Mouse (Mus musculus) CH12.LX (cell line): ENCODE results near the gene Zc3h15. TPM values are rescaled to one million over a fixed set of nuclear protein-coding genes. Genes with fewer than 3 reads are reported as not detected.
"Not testable (repeated sequence)": the region's sequence is repeated elsewhere in the genome, so short reads cannot be mapped to it uniquely, and the experiment has no call there.

Experiments used
- DNase-seq: peaks from one replicate; pipeline ENCODE4 v3.0.0-alpha.2; 2013; ENCODE audit errors: extremely low read depth
- H3K27ac ChIP-seq: 2 replicates; pipeline ENCODE4 v1.5.1; 2012; ENCODE audit warnings: low read depth, mild to moderate bottlenecking, control low read depth, moderate library complexity; ENCODE audit not compliant: insufficient read depth
- H3K27me3 ChIP-seq: replicated peaks from 2 replicates; pipeline ENCODE3; 2012; ENCODE audit warnings: inconsistent platforms
- H3K36me3 ChIP-seq, 2 experiments: replicated peaks in 1 of 2; 2 replicates each; pipeline versions ENCODE3 to v1.6.1; 2012; ENCODE audit warnings: inconsistent platforms in 1 of 2, low read length in 1 of 2, mild to moderate bottlenecking in 1 of 2, mixed read lengths in 1 of 2, moderate library complexity in 1 of 2; ENCODE audit not compliant: control insufficient read depth in 1 of 2, insufficient read depth in 1 of 2
- H3K4me1 ChIP-seq, 2 experiments: 2 replicates each; pipeline ENCODE4 v1.6.1; 2012; ENCODE audit warnings: inconsistent platforms in 1 of 2, moderate library complexity in 1 of 2; ENCODE audit not compliant: insufficient read depth in 2 of 2, control insufficient read depth in 1 of 2
- H3K4me2 ChIP-seq: 2 replicates; pipeline ENCODE4 v1.6.1; 2012; ENCODE audit warnings: low read depth, mild to moderate bottlenecking, control low read depth; ENCODE audit not compliant: poor library complexity, insufficient read depth, severe bottlenecking
- H3K4me3 ChIP-seq, 3 experiments: fragments of 150-350 bp in 1 of 3; sonication (generic) in 1 of 3; replicated peaks in 1 of 3; 2 replicates each; pipeline versions ENCODE3 to v1.5.1; 2011 to 2012; ENCODE audit warnings: low read depth in 2 of 3, low read length in 2 of 3, mild to moderate bottlenecking in 2 of 3, moderate library complexity in 2 of 3, control low read depth in 1 of 3, improper control_type of control experiment in 1 of 3, inconsistent platforms in 1 of 3, mixed read lengths in 1 of 3; ENCODE audit not compliant: poor library complexity in 1 of 3
- H3K79me2 ChIP-seq: replicated peaks from 2 replicates; pipeline ENCODE4 v1.6.1; 2012; ENCODE audit warnings: mild to moderate bottlenecking, moderate library complexity; ENCODE audit not compliant: control insufficient read depth, poor library complexity, insufficient read depth, severe bottlenecking; ENCODE audit errors: extremely low read depth
- H3K9ac ChIP-seq: 2 replicates; pipeline ENCODE4 v1.6.1; 2012; ENCODE audit warnings: low read depth, mild to moderate bottlenecking, control low read depth, moderate library complexity; ENCODE audit not compliant: insufficient read depth
- H3K9me3 ChIP-seq: replicated peaks from 2 replicates; pipeline ENCODE3; 2012; ENCODE audit warnings: low read length, inconsistent platforms, mixed read lengths
- CHD1 ChIP-seq: IDR thresholded peaks from 2 replicates; pipeline ENCODE4 v1.6.1; 2012; ENCODE audit warnings: low read depth, low read length, improper control_type of control experiment, inconsistent platforms
- CTCF ChIP-seq, 2 experiments: IDR thresholded peaks in 1 of 2; conservative IDR thresholded peaks in 1 of 2; 2 replicates each; pipeline ENCODE4 v1.5.1; 2011 to 2012; ENCODE audit warnings: low read depth in 2 of 2, low read length in 2 of 2, improper control_type of control experiment in 1 of 2, inconsistent platforms in 1 of 2, mild to moderate bottlenecking in 1 of 2, moderate library complexity in 1 of 2
- EP300 ChIP-seq: IDR thresholded peaks from 2 replicates; pipeline ENCODE4 v1.6.1; 2011; ENCODE audit warnings: low read length, improper control_type of control experiment
- KAT2A ChIP-seq: IDR thresholded peaks from 2 replicates; pipeline ENCODE4 v1.6.1; 2012; ENCODE audit warnings: low read length, improper control_type of control experiment, inconsistent platforms; ENCODE audit not compliant: insufficient replicate concordance
- MEF2A ChIP-seq: IDR thresholded peaks from 2 replicates; pipeline ENCODE4 v1.6.1; 2014; ENCODE audit warnings: low read depth, mild to moderate bottlenecking, inconsistent platforms, low read length, improper control_type of control experiment, borderline replicate concordance
- PAX5 ChIP-seq: IDR thresholded peaks from 2 replicates; pipeline ENCODE4 v1.6.1; 2012; ENCODE audit warnings: low read length, inconsistent platforms, mixed read lengths
- ZC3H11A ChIP-seq: IDR thresholded peaks from 2 replicates; pipeline ENCODE4 v1.6.1; 2012; ENCODE audit warnings: low read depth, mild to moderate bottlenecking, inconsistent platforms, low read length, improper control_type of control experiment
- dilution Hi-C: fragments of 300-500 bp; cut with MboI; formaldehyde crosslinking; loops from 2 replicates; pipeline ENCODE4 v1.14.3; 2020; ENCODE audit warnings: low sequenced_read_pairs; ENCODE audit not compliant: extremely low pct_unique_long_range_greater_than_20kb, extremely low pct_ligation_motif_present
- in situ Hi-C: fragments of 300-500 bp; cut with MboI; formaldehyde crosslinking; loops from 3 replicates; pipeline ENCODE4 v1.14.3; 2019; ENCODE audit warnings: low sequenced_read_pairs, low pct_ligation_motif_present, low pct_unique_long_range_greater_than_20kb, mixed read lengths
- polyA plus RNA-seq: library from polyadenylated mRNA; unstranded; fragments of >175 nt; gene quantifications from 2 replicates; pipeline ENCODE4 v1.2.1, GENCODE M21; 2012; ENCODE audit warnings: low read depth; ENCODE audit not compliant: insufficient read length
- total RNA-seq, 2 experiments: library from RNA; depleted of rRNA; stranded (reverse); fragments of 300-350 nt in 1 of 2; fragments of >200 nt in 1 of 2; gene quantifications; 2 replicates each; pipeline ENCODE4 v1.2.3; 2012 to 2014

Gene Zc3h15
- total and polyA plus RNA-seq, 3 experiments: 172 to 277 (median 233) TPM

- DNase-seq, H3K9me3 ChIP-seq, H3K27me3 ChIP-seq, H3K36me3 ChIP-seq, H3K79me2 ChIP-seq, in situ Hi-C loops, H3K4me2 ChIP-seq, H3K9ac ChIP-seq, H3K27ac ChIP-seq, H3K4me3 ChIP-seq, dilution Hi-C loops: not testable (repeated sequence)
- peaks cover 9 to 10% of the 10 kb centered on the region in 2 experiments; a peak in 3 of 4 replicates for H3K4me1 ChIP-seq
Observed at GRCm38 (mm10) chr2:83713281-83713680, 69.0 kb downstream of the Zc3h15 start.

GRCm38 (mm10) chr2:83713946-83714345 is 69.7 kb downstream of the Zc3h15 start:
- no peak overlapping the region for H3K4me3 ChIP-seq
- dilution Hi-C loops: no loop called here

More at GRCm38 (mm10) chr2:83713946-83714345, 69.7 kb downstream of the Zc3h15 start:
- Histone ChIP-seq H3K9me3 (no peaks in the 10 kb centered on the region), H3K27ac (no peak overlapping the region), H3K4me2 (no peak overlapping the region), H3K4me1 (peaks cover 9 to 10% of the 10 kb centered on the region in 2 experiments; a peak in 3 of 4 replicates), H3K27me3 (no peaks in the 10 kb centered on the region), H3K79me2 (no peaks in the 10 kb centered on the region), H3K9ac (no peak overlapping the region), H3K36me3 (no peaks in the 10 kb centered on the region)
- TF ChIP-seq CTCF (conservative IDR thresholded peaks at IDR 0.05 in 1 of 2, IDR thresholded peaks at IDR 0.05 in 1 of 2; ENCODE audit: low read depth in 2 of 2, low read length in 2 of 2) (no peak), PAX5 (no peak), KAT2A (no peak), EP300 (no peak), ZC3H11A (no peak), CHD1 (no peak), MEF2A (no peak)
- no peak for DNase-seq
- in situ Hi-C loops: no loop called here

Other genes starting within 250 kb of the Zc3h15 start
- 25.0 and 25.5 TPM in 2 replicates for gene Itgav, start 80.0 kb downstream of the Zc3h15 start, total RNA-seq (2012; rRNA removed)
- 16.2 and 16.7 TPM in 2 replicates for gene Itgav, start 80.0 kb downstream of the Zc3h15 start, total RNA-seq (2014; rRNA removed)
- 19.7 and 28.2 TPM in 2 replicates for gene Itgav, start 80.0 kb downstream of the Zc3h15 start, polyA plus RNA-seq
- gene Fam171b, start 168.2 kb downstream of the Zc3h15 start, total RNA-seq (2012; rRNA removed): 0.80 and 2.1 TPM in 2 replicates
- 0.69 and 0.72 TPM in 2 replicates for gene Fam171b, start 168.2 kb downstream of the Zc3h15 start, total RNA-seq (2014; rRNA removed)
- gene Fam171b, start 168.2 kb downstream of the Zc3h15 start, polyA plus RNA-seq: 0.76 and 0.77 TPM in 2 replicates